Mouse (Mus musculus): Measurements from ENCODE around the gene Ston2.
"Not testable (repeated sequence)": the region's sequence is repeated elsewhere in the genome, so short reads cannot be mapped to it uniquely, and the experiment has no call there.

Ston2 gene

DNA sequence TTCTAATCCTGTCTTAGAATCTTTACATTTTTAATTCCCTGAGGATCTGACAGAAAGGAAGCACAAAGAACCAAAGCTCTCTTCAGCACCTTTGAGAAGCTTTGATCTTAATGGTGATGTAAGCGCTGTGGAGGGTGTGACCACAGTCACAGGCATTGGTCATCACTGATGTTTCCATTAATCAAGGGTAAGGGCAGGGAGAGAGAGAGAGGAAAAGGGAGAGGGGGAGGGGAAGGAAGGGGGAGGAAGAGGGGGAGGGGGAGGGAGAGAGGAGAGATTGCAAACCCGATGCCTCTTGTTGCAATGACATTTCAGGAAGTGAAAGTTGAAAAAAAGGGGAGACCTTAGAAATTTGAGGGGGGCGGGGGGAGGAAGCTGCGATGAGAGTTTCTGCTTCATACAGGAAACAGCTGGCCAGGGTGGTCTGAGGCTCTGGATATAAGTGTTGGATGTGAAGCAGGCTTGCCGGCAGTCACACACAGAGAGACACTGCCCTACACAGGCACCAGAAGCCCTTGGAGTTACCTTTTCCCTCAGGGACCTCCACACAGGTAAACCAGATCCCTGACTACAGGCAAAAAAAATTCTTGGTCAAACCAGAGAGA is 31.5 kb downstream of the Ston2 start:
- in situ Hi-C loops (cut with MboI; ENCODE audit: unreplicated experiment in 2 of 2), result loop anchor here in 1 of 2 experiments (25.0 kb wide), 1 partner anchor 1019 kb away; the partner anchor contains the start of gene Dio2

DNA sequence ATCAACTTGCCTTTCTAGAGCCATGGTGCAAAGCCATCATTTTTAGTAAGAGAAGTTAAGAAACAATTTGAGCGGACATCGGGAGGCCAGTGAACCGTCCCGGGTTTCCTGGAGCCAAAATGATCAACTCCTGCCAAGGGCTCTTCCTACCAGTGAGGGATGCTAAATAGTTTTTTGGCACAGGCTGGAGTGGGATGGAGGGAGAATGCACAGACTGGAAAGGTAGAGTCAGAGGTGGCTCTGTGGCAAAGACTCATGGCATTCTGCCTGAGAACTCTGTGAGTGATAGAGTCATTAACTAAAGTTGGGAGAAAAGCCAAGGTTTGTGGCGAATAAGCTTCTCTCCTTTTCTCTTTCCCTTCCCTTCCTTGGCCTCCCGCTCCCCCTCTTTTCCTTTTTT is 33.6 kb downstream of the Ston2 start:
- in situ Hi-C loops (cut with MboI; ENCODE audit: unreplicated experiment in 2 of 2), result loop anchor here in 1 of 2 experiments (25.0 kb wide), 1 partner anchor 1017 kb away; the partner anchor contains the start of gene Dio2

DNA sequence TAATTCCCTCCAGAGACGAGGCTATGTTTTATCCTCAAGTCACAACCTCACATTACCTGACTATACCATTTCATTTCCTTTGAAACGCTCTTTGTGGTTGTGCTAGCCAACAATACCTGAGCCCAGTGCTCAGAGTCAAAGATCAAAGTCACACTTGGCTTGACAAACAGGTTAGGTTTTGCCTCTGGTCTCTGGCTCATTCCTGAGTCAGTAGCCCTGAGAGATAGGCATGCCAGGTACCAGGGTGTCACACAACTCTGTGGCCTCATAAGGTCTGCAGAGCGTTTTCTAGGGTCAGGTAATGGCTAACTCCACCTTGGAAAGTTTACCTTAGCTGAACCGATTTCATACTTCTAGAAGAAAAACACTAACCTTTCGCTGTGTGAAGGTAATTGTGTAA is 35.5 kb downstream of the Ston2 start:
- in situ Hi-C loops (cut with MboI; ENCODE audit: unreplicated experiment in 2 of 2), result loop anchor here in 1 of 2 experiments (25.0 kb wide), 1 partner anchor 1015 kb away; the partner anchor contains the start of gene Dio2

DNA sequence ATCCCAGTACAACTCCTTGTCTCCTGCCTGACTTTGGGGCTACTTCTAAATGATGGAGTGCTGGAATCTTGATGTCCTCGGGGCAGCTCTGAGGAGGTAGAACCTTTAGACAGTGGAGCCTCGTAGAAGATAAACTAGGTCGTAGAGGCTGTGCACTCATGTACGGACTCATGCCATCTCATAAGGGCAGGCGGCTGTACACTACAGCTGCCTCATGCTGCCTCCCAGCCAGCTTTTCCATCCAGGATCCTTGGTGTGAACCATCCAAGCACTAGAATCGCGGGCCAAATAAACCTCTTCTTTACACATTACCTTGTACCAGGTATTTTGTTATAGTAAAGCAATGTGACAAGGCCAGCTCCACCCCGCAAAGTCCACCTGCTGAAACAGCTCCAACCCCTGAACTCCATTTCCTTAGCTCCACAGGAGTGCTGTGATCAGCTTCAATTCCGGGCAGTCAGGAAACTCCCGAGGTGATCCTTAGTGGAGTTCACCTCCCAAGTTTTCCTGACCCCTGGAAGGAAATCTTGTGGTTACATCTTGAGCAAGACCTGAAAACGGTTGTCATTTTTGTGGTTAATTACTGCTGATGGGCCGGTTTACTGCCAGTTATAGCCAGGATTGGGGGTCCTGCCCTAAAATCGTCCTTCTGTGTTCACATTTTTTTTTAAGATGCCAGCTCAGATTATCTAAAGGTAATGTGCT is 36.1 kb downstream of the Ston2 start:
- in situ Hi-C loops (cut with MboI; ENCODE audit: unreplicated experiment in 2 of 2), result loop anchor here in 1 of 2 experiments (25.0 kb wide), 1 partner anchor 1015 kb away; the partner anchor contains the start of gene Dio2

DNA sequence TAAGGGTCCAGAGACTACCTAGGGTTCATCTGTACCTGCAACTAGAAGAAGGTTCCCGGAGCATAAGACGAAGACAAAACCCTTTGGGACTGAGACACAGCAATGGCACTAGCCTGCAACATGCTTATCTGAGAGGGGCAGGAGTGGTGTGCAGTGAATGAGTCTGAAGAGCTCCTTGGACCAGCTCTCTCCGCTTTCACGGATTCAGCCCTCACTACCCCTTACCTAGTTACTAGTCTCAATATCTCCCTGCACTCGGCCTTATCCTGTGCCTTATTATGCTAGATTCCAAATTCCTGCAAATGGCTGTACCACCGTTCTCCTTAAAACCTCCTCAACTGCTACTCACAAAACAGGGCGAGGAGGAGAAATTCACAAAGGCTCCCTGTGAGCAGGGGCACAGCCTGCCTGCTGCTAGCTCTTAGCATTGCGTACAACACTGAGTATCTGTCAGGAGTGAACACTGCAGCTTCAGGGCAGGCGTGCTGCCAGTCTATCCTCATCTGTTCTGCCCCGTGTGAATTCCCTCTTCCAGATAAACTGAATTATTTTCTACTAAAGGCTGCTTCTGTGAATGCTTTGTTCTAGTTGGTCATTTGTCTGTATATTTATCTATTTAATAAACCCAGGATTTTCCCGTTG is 38.5 kb downstream of the Ston2 start:
- in situ Hi-C loops (cut with MboI; ENCODE audit: unreplicated experiment in 2 of 2), result loop anchor here in 1 of 2 experiments (25.0 kb wide), 1 partner anchor 1012 kb away; the partner anchor contains the start of gene Dio2

DNA sequence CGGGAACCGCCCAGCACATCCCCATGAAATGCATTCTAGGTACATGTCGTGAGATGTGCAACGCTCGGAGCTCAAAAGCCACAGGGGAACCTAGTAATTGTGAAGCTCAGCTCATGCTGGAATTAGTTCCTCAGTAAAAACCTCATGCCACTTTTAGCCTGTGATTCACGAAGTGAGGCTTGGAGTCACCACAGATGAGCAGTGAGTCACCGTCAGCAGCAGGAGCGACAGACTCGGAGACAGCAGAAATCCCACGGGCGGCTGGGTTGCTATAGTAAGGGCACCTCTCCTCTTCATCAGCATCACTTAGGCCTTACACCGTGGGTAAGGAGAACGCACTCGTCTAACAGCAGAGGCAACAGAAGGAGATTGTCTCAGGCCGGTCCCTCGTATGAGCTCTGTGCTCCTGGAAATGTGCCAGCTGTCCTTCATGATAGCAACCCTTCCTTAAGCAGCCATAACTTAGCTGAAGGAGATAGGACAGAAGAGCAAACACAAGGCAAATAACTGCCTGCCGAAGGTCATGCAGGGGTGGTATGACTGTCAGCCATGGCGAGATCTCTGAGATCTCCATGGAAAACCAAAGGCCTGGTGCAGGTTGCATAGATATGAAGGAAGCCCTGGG is 39.8 kb downstream of the Ston2 start:
- in situ Hi-C loops (cut with MboI; ENCODE audit: unreplicated experiment in 2 of 2), result no loop called here

DNA sequence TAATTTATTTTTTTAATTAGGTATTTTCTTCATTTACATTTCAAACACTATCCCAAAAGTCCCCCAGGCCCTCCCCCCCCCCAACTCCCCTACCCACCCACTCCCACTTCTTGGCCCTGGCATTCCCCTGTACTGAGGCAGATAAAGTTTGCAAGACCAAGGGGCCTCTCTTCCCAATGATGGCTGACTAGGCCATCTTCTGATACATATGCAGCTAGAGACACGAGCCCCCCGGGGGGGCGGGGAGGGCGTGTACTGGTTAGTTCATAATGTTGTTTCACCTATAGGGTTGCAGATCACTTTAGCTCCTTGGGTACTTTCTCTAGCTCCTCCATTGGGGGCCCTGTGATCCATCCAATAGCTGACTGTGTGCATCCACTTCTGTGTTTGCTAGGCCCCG is 41.3 kb downstream of the Ston2 start:
- in situ Hi-C loops (cut with MboI; ENCODE audit: unreplicated experiment in 2 of 2), result not testable (repeated sequence)

DNA sequence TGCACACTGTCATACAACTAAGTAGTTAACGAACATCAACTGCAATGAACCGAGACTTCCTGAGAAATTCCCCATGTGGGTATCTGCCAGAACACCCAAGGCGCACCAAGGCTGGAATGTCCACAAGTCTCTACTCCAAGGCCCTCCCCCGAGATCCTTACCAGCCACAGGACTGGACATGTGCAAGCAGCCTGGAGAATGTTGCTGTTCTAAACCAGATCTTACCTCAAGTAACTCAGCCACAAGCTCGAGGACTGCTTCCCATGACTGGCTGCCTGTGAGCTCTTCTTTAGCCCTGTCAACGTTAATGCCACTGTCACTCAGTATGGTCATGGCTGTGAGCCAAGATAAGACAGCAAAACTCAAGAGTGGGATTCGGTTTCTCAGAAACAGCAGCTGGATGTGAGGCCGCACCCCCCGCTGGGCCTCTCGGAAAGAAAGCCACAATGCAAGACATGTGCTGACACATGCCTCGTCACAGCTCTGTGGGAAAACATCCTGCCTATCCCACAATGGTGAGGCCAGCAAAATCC is 42.4 kb downstream of the Ston2 start:
- in situ Hi-C loops (cut with MboI; ENCODE audit: unreplicated experiment in 2 of 2), result no loop called here

DNA sequence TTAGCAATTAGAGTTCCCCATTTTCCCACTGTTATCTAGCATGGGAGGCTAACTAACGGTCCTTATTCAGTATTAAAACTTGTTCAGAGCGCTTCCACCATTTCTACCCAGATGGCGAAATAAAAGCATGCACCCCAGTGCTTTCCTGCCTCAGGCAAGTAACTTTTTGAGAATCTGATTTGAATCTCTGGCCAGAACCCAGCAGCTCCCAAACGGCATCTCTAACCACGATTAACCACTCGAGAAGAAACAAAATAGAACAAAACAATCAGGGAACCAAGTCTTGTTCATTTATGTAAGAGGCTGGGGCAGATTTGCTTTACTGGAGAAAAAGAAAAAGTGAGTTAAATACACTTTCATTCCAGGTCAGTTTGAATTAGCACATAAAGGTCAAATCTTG is 44.1 kb downstream of the Ston2 start:
- in situ Hi-C loops (cut with MboI; ENCODE audit: unreplicated experiment in 2 of 2), result no loop called here

DNA sequence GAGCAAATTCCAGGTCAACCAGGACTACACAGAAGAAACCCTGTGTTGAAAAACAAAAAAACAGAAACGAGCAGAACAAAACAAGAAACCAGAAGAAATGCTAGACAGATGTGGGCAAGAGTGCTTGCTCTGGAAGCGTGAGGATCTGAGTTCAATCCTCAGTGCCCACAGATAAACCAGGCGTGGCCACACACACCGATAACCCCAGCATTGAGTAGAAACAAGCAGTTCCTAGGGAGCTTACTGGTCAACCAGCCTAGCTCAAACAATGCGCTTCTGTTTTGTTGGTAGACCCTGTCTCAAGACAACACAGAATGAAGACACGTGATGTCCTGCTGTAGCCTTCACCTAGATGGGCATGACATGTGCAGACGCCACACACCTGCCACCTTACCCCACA is 45.3 kb downstream of the Ston2 start:
- in situ Hi-C loops (cut with MboI; ENCODE audit: unreplicated experiment in 2 of 2), result no loop called here

DNA sequence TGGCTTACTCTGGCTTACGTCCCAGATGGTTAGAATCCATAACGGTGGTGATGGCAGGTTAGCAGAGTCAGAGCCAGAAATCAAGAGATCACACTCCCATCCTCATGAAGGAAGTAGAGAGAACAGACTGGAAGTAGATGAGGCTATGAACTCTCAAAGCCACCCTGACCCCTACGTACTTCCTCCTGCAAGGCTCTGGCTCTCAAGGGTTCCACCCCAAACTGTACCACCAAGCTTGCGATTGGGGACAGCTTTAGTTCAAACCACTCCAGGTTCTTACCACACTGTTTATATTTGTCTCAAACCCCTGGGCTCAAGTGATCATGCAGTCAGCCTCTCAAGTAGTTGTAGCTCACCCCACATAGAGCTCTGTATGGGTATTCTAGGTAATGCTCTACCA is 49.8 kb downstream of the Ston2 start:
- in situ Hi-C loops (cut with MboI; ENCODE audit: unreplicated experiment in 2 of 2), result no loop called here

DNA sequence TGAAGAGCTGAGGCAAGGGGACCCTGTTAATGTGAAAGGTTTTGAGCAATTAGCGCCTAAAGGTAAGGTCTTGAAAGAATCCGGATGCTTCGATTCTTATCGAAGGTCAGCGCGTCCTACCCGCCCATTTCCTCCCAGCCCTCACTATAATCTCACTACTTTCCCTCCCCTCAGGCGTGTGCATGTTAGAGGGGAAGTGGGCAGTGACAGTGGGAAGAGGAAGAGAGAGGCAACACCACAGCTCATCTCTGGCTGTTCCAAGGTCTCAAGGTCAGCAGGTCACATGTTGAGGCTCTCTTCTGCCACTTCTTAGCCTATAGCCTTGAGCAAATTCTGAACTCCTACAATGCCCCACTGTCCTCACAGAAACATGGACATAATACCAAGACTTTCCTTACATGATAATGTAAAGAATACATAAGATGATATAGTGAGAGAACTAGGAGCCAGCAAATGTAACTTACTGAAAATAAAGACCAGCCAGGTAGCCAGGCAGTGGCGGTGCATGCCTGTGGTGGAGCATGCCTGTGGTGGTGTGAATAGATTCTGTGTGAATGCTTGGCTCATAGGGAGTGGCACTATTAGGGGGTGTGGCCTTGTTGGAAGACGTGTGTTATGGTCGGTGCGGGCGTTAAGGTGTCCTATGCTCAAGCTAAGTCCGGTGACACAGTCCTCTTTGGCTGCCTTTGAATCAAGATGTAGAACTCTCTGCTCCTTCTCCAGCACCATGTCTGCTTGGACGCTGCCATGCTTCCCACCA is 51.8 kb downstream of the Ston2 start:
- in situ Hi-C loops (cut with MboI; ENCODE audit: unreplicated experiment in 2 of 2), result no loop called here

DNA sequence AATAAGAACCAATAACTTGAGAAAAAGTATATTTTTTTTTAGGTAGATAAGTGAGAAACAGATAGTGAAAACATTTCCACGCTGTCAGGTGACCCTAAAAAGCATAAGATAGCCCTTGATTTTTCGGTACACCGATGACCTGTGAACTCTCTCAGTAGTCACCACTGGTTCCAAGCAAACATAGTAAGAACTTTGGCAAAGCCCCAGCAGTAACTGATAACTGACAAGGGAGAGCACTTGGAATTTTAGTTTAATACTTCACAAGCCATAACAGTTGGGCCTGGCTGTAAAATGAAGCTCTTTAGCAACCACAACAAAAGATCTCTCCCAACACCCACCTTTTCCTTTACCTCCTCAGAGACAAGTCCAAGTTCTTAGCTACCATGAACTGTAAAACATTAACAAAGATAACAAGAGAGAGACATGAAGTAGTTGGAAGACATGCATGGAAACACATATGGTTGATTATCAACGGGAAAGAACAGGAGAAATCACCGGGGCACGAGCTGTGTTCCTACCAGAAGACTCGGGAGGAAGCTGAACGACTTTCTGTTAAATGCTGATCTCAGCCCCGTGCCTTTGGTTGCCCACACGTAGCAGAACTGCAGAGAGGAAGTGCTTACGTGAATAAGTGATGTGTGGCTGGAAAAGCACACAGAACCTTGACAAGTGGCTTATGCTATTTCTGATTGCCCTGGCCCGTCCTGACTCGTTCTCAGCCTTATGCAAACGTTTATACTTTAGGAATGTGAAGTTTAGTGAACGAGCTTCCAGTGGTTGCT is 53.8 kb downstream of the Ston2 start:
- in situ Hi-C loops (cut with MboI; ENCODE audit: unreplicated experiment in 2 of 2), result no loop called here

DNA sequence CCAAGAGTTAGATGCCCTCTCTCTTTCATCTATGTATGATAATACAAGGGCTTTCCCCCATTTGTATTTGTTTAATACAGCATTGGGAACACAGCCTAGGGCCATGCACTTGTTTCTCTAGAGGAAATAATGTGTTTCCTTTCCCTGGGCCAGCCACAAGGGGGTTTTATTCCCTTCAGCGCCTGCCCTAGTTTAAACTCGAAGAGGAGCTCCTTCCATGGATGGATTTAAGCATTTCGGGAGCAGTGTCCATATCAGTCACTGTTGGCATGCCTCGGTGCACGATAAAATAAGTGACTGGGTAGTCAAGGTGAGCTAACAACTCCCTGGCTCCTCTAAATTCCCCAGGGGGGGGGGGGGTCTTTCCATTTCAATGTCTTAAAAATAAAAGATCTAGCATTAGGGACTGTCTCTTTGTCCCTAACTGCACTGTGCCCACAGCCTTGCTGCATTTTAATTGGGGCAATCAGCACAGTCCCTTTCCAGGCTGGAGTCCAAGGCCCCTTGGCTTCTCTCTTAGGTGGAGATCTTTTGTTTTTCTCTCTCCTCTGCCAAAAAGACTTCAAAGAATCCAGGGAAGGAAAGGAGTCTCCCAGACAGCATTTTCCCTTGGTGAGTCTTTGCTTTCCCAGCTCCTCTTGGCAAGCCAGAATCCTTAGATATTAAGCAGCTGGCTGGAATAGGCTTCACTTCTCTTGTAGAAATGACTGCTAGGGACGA is 55.3 kb downstream of the Ston2 start:
- in situ Hi-C loops (cut with MboI; ENCODE audit: unreplicated experiment in 2 of 2), result no loop called here

DNA sequence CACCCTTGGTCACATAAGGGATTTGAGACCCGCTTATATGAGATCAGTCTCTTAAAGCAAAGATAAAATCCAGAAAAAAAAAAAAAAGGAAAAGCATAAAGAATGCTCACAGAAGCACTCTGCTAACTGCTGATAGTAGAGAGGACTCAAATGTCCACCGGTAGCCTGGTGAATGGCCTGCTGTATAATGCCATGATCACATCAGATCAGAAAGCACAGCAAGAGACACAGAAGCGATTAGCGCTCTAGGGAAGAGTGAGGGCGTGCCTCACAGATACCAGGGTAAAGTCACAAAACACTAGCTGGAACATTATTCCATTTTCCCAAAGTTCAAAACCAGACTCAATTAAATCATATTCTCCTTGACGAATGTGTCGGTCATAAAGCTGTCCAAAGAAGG is 62.0 kb downstream of the Ston2 start:
- in situ Hi-C loops (cut with MboI; ENCODE audit: unreplicated experiment in 2 of 2), result no loop called here

DNA sequence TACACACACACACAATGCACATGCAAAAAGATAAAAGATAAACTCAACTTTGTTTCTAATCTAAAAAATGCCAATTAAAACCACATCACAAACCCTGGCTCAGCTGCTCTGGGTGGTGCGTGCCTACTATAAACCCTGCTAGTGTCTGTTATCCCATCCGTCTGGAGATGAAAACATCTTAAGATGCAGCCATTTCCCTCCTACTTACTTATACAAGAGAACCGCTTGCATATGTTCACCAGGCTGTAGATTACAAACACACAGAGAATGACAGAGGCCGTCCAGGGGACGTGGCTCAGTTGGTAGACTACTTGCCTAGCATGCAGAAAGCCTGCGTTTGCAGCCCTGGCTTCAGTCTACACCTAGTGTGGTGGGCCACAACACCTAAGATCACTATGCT is 64.3 kb downstream of the Ston2 start:
- in situ Hi-C loops (cut with MboI; ENCODE audit: unreplicated experiment in 2 of 2), result no loop called here

DNA sequence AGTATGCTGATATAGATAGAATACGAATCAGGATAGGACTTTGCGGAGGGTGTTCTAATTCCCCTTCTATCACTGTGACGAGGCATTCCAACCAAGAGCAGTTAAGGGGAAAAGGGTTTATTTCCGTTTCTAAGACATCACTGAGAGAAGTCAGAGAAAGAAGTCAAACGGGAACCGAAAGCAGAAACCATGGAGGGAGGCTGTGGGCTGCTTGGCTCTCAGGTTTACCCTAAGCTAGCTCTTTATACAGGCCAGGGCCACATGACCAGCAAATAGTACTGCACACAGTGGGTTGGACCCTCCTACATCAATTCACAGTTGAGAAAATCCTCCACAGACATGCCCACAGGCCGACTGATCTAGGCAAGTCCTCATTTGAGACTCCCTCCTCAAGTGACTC is 69.1 kb downstream of the Ston2 start:
- in situ Hi-C loops (cut with MboI; ENCODE audit: unreplicated experiment in 2 of 2), result no loop called here

DNA sequence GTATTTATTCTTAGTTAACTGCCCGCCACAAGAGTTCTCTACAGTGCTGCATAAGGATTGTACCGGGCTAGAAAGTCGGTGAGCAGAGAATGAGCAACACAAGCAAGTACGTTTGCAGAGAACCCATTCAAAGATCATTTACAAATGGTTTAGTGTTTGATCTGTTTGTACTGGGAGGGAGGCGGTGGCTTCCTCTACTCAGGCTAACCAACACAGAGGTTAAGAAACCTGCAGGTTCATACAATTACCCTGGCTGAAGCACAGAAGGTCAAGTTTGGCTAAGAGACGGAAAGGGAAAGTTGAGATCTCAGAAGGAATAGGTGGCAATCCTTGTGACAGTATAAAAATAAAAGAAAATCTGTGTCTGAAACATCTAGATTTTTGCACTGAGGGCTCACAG is 72.5 kb downstream of the Ston2 start:
- in situ Hi-C loops (cut with MboI; ENCODE audit: unreplicated experiment in 2 of 2), result no loop called here

DNA sequence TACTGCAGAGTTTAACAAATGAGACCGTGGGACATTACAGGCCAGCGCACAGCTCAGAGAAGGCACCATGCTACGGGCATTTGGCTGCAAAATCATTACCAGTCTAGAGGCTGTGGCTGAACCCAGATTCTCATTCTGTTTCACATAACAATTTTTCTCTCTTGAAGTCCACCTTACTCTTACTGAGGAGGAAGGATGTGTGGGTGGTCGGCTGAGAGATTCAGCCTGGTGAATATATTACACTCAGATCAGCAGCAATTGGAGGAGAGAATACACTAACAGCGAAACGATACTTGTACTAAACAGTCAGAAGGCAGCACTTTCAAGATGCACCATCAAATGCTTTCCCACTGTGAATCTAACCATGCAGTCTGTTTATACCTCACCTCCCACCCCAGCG is 74.8 kb downstream of the Ston2 start:
- in situ Hi-C loops (cut with MboI; ENCODE audit: unreplicated experiment in 2 of 2), result no loop called here

Data from v-Abl transformed pro-B cells (cell line).